ENCODE assay signal across 8 mouse cellular contexts in the genomic region with DNA sequence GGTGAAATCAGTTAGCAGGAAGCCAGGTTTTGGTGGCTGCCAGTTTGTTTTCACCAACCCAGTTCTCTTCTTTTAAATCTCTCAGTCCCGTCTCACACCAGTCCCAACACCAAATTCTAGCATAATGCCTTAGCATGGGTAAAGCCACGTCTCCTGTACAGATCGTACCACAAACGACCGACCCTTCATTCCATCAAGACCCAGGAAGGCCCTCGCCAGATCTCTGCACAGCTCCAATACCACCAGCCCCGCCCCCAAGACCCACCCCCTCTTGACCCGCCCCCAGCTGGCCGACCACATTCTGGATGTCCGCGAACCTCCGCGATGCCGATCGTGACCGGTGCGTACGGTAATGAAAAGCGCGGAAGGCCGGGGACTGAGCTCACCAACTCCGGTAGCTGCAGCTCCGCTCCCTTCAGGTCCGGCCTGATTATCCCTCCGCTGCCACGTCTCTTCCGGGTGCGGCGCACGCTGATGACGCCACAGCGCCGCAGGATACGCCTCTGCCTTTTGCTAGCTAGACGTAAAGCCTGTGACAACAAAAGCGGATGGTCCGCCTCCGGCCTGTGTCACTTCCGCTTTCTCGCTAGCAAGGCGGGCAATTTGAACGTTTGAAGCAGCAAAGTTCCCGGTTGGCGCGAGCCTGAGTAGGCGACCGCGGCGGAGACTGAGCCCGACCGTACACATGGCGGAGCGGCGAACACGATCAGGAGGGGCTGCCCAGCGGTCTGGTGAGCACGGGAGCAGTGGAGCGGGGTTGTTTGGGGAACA. TPM values are rescaled to one million over a fixed set of nuclear protein-coding genes. Genes with fewer than 3 reads are reported as not detected.
DNase-seq lines count a peak whose midpoint lies in the region; ATAC-seq and TF ChIP-seq lines count a peak whose summit lies in the region.

Gene Zfpl1 (minus strand): TSS at position 479 of the 771 bp plus-strand sequence.
Gene Cdca5 (plus strand): TSS at position 506 of the 771 bp plus-strand sequence.

- ATAC-seq in activated CD4-positive, CD25-positive, alpha-beta regulatory T cell, adult 4 months, result peak; percentile 88
- peak; percentile 95 for ATAC-seq in megakaryocyte progenitor cell, adult 5-6 weeks (replicated peaks; ENCODE audit: poor library complexity)

- TF ChIP-seq POLR2A in cortical plate, adult 2 months (IDR thresholded peaks at IDR 0.05; ENCODE audit: extremely low read depth, insufficient read depth, low read length), result peak; percentile 70; the same call in 1 of the 2 replicates

- 0 out of 2 replicates have a peak, but pooled peaks cover 3% of the 10 kb centered on the region for H3K4me1 ChIP-seq in cortical plate, adult 2 months (ENCODE audit: control insufficient read depth, insufficient read depth, low read length)

- H3K27ac ChIP-seq in cortical plate, adult 2 months (ENCODE audit: insufficient read depth, low read length), result no peak within 1 kb of the TSS

- DNase-seq in gastrocnemius, adult 8-10 months (ENCODE audit: low spot score in 2 of 2), result peak; percentile 96 to 97
- DNase-seq in induced T-regulatory cell, adult 2 months (ENCODE audit: low read depth), result peak; percentile 99
- DNase-seq in left cerebral cortex, adult 9 months (ENCODE audit: low spot score in 2 of 2), result peak; percentile 94 to 97
- DNase-seq in right cerebral cortex, postnatal 14 days, result peak; percentile 95
- peak; percentile 92 to 95 for DNase-seq in urinary bladder, postnatal 36 days (ENCODE audit: low spot score in 2 of 2)

- H3K4me3 ChIP-seq in cortical plate, adult 2 months (ENCODE audit: insufficient read depth, low read length), result peak within 1 kb of the TSS; percentile 53

- TF ChIP-seq CTCF in cortical plate, adult 2 months (IDR thresholded peaks at IDR 0.05; ENCODE audit: extremely low read depth, insufficient read depth, low read length), result no peak

RNA-seq across cellular contexts. Expression of gene Zfpl1, which starts in this region (rescaled TPM):
- polyA plus RNA-seq in activated CD4-positive, CD25-positive, alpha-beta regulatory T cell, adult 4 months (2017; shearing (Covaris generic)), result 10 to 100 TPM; 26.9 to 43.8 TPM
- 81.1 and 83.9 TPM in 2 replicates for polyA plus RNA-seq in cortical plate, adult 2 months (2012; rRNA removed)
- 10 to 100 TPM; 11.0 to 15.0 (median 11.7) TPM for total RNA-seq in gastrocnemius, adult 8-10 months (2022)
- 12.0 and 14.9 TPM in 2 replicates for total RNA-seq in megakaryocyte progenitor cell, adult 5-6 weeks (2015)
- 23.7 and 32.8 TPM in 2 replicates for total RNA-seq in megakaryocyte progenitor cell, adult 5-6 weeks (2017)

RNA-seq across cellular contexts. Expression of gene Cdca5, which starts in this region (rescaled TPM):
- polyA plus RNA-seq in activated CD4-positive, CD25-positive, alpha-beta regulatory T cell, adult 4 months (2017; shearing (Covaris generic)), result 1 to 10 TPM; 6.7 to 9.3 TPM
- polyA plus RNA-seq in cortical plate, adult 2 months (2012; rRNA removed), result 0.15 and 0.44 TPM in 2 replicates
- total RNA-seq in gastrocnemius, adult 8-10 months (2022), result not detected
- 44.8 and 55.4 TPM in 2 replicates for total RNA-seq in megakaryocyte progenitor cell, adult 5-6 weeks (2015)
- 35.5 and 42.8 TPM in 2 replicates for total RNA-seq in megakaryocyte progenitor cell, adult 5-6 weeks (2017)

Comparison
In these comparisons a context has a peak if more than half of its experiments do, and no peak if none do; other contexts are left out.
1. RNA of gene Cdca5 (total RNA-seq): 35.5 to 55.4 TPM in megakaryocyte progenitor cell, adult 5-6 weeks; not detected in gastrocnemius, adult 8-10 months; every median in the first group is over 10 times any median in the second.
2. Peak in every context shown above with its lines, with median percentiles within 50 percentile points of each other: DNase-seq.